Mouse (Mus musculus): ENCODE measurements at regions not wholly inside any gene's neighbourhood (a gene's known extent, or its start where the extent isn't known, plus 50 kb on each side); places are given as distances from the start of the nearest gene placed in this dataset.

- no peaks in the 10 kb centered on the region for H3K79me2 ChIP-seq (replicated peaks; ENCODE audit: control insufficient read depth, extremely low read depth, insufficient read depth, poor library complexity, severe bottlenecking)
- no peak overlapping the region for H3K9ac ChIP-seq (ENCODE audit: insufficient read depth, low read depth)
- no peak overlapping the region for H3K4me2 ChIP-seq (ENCODE audit: insufficient read depth, low read depth, poor library complexity, severe bottlenecking)
- H3K9me3 ChIP-seq (replicated peaks; ENCODE audit: low read length), result no peaks in the 10 kb centered on the region
- dilution Hi-C loops (cut with MboI; ENCODE audit: extremely low pct_ligation_motif_present, extremely low pct_unique_long_range_greater_than_20kb, low sequenced_read_pairs) (no loop called here), in situ Hi-C loops (cut with MboI; ENCODE audit: low pct_ligation_motif_present, low pct_unique_long_range_greater_than_20kb, low sequenced_read_pairs) (no loop called here)
- no peak overlapping the region for H3K27ac ChIP-seq (ENCODE audit: insufficient read depth, low read depth)
- H3K4me1 ChIP-seq (ENCODE audit: control insufficient read depth in 1 of 2, insufficient read depth in 2 of 2), result peaks cover 11 to 27% of the 10 kb centered on the region in 2 experiments
- DNase-seq (ENCODE audit: extremely low read depth), result no peak
- TF ChIP-seq POLR2A (IDR thresholded peaks at IDR 0.05; ENCODE audit: low read depth, low read length) (no peak), MYC (IDR thresholded peaks at IDR 0.05; ENCODE audit: low read depth, low read length) (no peak), POLR2AphosphoS2 (IDR thresholded peaks at IDR 0.05; ENCODE audit: low read depth, low read length) (no peak)
- no peak overlapping the region for H3K4me3 ChIP-seq (replicated peaks in 1 of 3; ENCODE audit: low read depth in 2 of 3, low read length in 2 of 3, poor library complexity in 1 of 3)
- H3K27me3 ChIP-seq (replicated peaks), result no peaks in the 10 kb centered on the region
- no peaks in the 10 kb centered on the region for H3K36me3 ChIP-seq (replicated peaks in 1 of 2; ENCODE audit: control insufficient read depth in 1 of 2, insufficient read depth in 1 of 2, low read length in 1 of 2)
Measured at GRCm38 (mm10) chr5:64700030-64700429, 103.2 kb upstream of the Klf3 start.

GRCm38 (mm10) chr5:64701219-64701779, 101.9 kb upstream of the Klf3 start:
- H3K4me2 ChIP-seq (ENCODE audit: insufficient read depth, low read depth, poor library complexity, severe bottlenecking), result no peak overlapping the region
- in situ Hi-C loops (cut with MboI; ENCODE audit: low pct_ligation_motif_present, low pct_unique_long_range_greater_than_20kb, low sequenced_read_pairs), result no loop called here
- H3K27ac ChIP-seq (ENCODE audit: insufficient read depth, low read depth), result no peak overlapping the region
- no peaks in the 10 kb centered on the region for H3K27me3 ChIP-seq (replicated peaks)
- H3K36me3 ChIP-seq (replicated peaks in 1 of 2; ENCODE audit: control insufficient read depth in 1 of 2, insufficient read depth in 1 of 2, low read length in 1 of 2), result no peaks in the 10 kb centered on the region
- DNase-seq (ENCODE audit: extremely low read depth), result no peak
- H3K79me2 ChIP-seq (replicated peaks; ENCODE audit: control insufficient read depth, extremely low read depth, insufficient read depth, poor library complexity, severe bottlenecking), result no peaks in the 10 kb centered on the region
- TF ChIP-seq NELFE (IDR thresholded peaks at IDR 0.05; ENCODE audit: low read depth, low read length) (no peak), MAFK (IDR thresholded peaks at IDR 0.05; ENCODE audit: insufficient replicate concordance, low read length) (no peak), MXI1 (IDR thresholded peaks at IDR 0.05; ENCODE audit: low read depth, low read length) (no peak), ZC3H11A (IDR thresholded peaks at IDR 0.05; ENCODE audit: low read depth, low read length) (no peak), ZMIZ1 (IDR thresholded peaks at IDR 0.05; ENCODE audit: low read depth, low read length) (no peak), MEF2A (IDR thresholded peaks at IDR 0.05; ENCODE audit: borderline replicate concordance, low read depth, low read length) (no peak), ELF1 (IDR thresholded peaks at IDR 0.05; ENCODE audit: low read depth, low read length) (no peak), MAZ (IDR thresholded peaks at IDR 0.05; ENCODE audit: low read depth, low read length) (no peak), MYC (IDR thresholded peaks at IDR 0.05; ENCODE audit: low read depth, low read length) (no peak), UBTF (IDR thresholded peaks at IDR 0.05; ENCODE audit: low read depth, low read length) (no peak), ZKSCAN1 (IDR thresholded peaks at IDR 0.05; ENCODE audit: borderline replicate concordance, low read depth, low read length) (no peak), HCFC1 (IDR thresholded peaks at IDR 0.05; ENCODE audit: low read depth, low read length) (no peak), TBP (conservative IDR thresholded peaks at IDR 0.05; ENCODE audit: low read depth, low read length) (no peak), SMC3 (IDR thresholded peaks at IDR 0.05; ENCODE audit: low read depth, low read length) (no peak), PAX5 (IDR thresholded peaks at IDR 0.05; ENCODE audit: low read length) (no peak), IRF4 (IDR thresholded peaks at IDR 0.05; ENCODE audit: low read depth, low read length) (no peak), ZNF384 (IDR thresholded peaks at IDR 0.05; ENCODE audit: low read depth, low read length) (no peak), MAX (IDR thresholded peaks at IDR 0.05; ENCODE audit: low read length) (no peak)
- H3K4me1 ChIP-seq (ENCODE audit: control insufficient read depth in 1 of 2, insufficient read depth in 2 of 2), result peaks cover 11 to 30% of the 10 kb centered on the region in 2 experiments
- no peaks in the 10 kb centered on the region for H3K9me3 ChIP-seq (replicated peaks; ENCODE audit: low read length)
- no peak overlapping the region for H3K4me3 ChIP-seq (replicated peaks in 1 of 3; ENCODE audit: low read depth in 2 of 3, low read length in 2 of 3, poor library complexity in 1 of 3)
- H3K9ac ChIP-seq (ENCODE audit: insufficient read depth, low read depth), result no peak overlapping the region
- dilution Hi-C loops (cut with MboI; ENCODE audit: extremely low pct_ligation_motif_present, extremely low pct_unique_long_range_greater_than_20kb, low sequenced_read_pairs), result no loop called here

Data from CH12.LX (cell line).